Mouse (Mus musculus): ENCODE results near the gene C130026I21Rik. TPM values are rescaled to one million over a fixed set of nuclear protein-coding genes. Genes with fewer than 3 reads are reported as not detected.

Gene C130026I21Rik
- polyA plus RNA-seq, 1 experiment from 2014 or later = not detected

- Histone ChIP-seq H3K27me3 (ENCODE audit: control insufficient read depth, insufficient read depth, low read length) (no peaks in the 10 kb centered on the region), H3K4me2 (ENCODE audit: low read depth, severe bottlenecking) (no peak overlapping the region), H3K4me3 (ENCODE audit: low read depth, low read length) (no peak overlapping the region), H3K9ac (ENCODE audit: low read length) (no peak overlapping the region), H3K9me3 (ENCODE audit: control insufficient read depth, low read length) (no peaks in the 10 kb centered on the region), H3K4me1 (ENCODE audit: control insufficient read depth, insufficient read depth, low read length) (no peaks in the 10 kb centered on the region), H3K27ac (replicated peaks; ENCODE audit: low read depth, low read length) (no peak overlapping the region), H3K36me3 (ENCODE audit: control insufficient read depth, insufficient read depth, low read length) (no peaks in the 10 kb centered on the region)
- ATAC-seq (ENCODE audit: insufficient number of reproducible peaks, low FRiP score, low TSS enrichment, low read depth) (no peak), DNase-seq (ENCODE audit: low spot score) (no peak)
- 88% methylated on average over 10 of the region's 10 CpGs for WGBS
These were observed 317.7 kb downstream of the C130026I21Rik start for GRCm38 (mm10) chr1:84952456-84953181.

DNA sequence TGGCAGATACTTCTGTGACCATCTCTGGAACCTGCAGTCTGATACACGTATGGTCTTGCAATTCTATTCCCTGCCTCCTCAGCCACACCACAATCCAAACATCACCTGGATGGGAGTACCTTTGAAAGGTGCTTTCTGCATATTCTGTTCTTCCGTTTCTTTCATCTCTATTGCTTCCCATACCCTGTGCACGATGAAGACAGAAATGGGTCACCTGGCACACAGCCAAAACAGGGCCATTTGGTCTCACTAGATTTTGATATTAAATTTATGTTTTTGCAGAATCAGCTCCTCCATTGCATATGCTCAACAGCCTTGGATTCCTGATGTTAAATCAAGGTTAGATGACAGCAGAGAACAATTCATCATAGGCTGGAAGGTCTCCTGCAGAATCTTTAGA is 318.8 kb downstream of the C130026I21Rik start:
- Histone ChIP-seq H3K36me3 (ENCODE audit: control insufficient read depth, insufficient read depth, low read length) (no peaks in the 10 kb centered on the region), H3K27ac (replicated peaks; ENCODE audit: low read depth, low read length) (no peak overlapping the region), H3K9me3 (ENCODE audit: control insufficient read depth, low read length) (no peaks in the 10 kb centered on the region), H3K9ac (ENCODE audit: low read length) (no peak overlapping the region), H3K4me3 (ENCODE audit: low read depth, low read length) (no peak overlapping the region), H3K27me3 (ENCODE audit: control insufficient read depth, insufficient read depth, low read length) (no peaks in the 10 kb centered on the region), H3K4me2 (ENCODE audit: low read depth, severe bottlenecking) (no peak overlapping the region), H3K4me1 (ENCODE audit: control insufficient read depth, insufficient read depth, low read length) (no peaks in the 10 kb centered on the region)
- ATAC-seq (ENCODE audit: insufficient number of reproducible peaks, low FRiP score, low TSS enrichment, low read depth) = no peak
- DNase-seq (ENCODE audit: low spot score) = no peak
- WGBS = 94% methylated on average over 3 of the region's 3 CpGs

GRCm38 (mm10) chr1:84947390-84947789 is 323.0 kb downstream of the C130026I21Rik start:
- Histone ChIP-seq H3K4me3 (ENCODE audit: low read depth, low read length) (no peak overlapping the region), H3K27me3 (ENCODE audit: control insufficient read depth, insufficient read depth, low read length) (no peaks in the 10 kb centered on the region), H3K9ac (ENCODE audit: low read length) (no peak overlapping the region), H3K9me3 (ENCODE audit: control insufficient read depth, low read length) (no peaks in the 10 kb centered on the region), H3K4me1 (ENCODE audit: control insufficient read depth, insufficient read depth, low read length) (no peaks in the 10 kb centered on the region), H3K36me3 (ENCODE audit: control insufficient read depth, insufficient read depth, low read length) (no peaks in the 10 kb centered on the region), H3K27ac (replicated peaks; ENCODE audit: low read depth, low read length) (no peak overlapping the region), H3K4me2 (ENCODE audit: low read depth, severe bottlenecking) (no peak overlapping the region)
- WGBS = 80% methylated on average over 2 of the region's 2 CpGs
- ATAC-seq (ENCODE audit: insufficient number of reproducible peaks, low FRiP score, low TSS enrichment, low read depth) = no peak
- no peak for DNase-seq (ENCODE audit: low spot score)

DNA sequence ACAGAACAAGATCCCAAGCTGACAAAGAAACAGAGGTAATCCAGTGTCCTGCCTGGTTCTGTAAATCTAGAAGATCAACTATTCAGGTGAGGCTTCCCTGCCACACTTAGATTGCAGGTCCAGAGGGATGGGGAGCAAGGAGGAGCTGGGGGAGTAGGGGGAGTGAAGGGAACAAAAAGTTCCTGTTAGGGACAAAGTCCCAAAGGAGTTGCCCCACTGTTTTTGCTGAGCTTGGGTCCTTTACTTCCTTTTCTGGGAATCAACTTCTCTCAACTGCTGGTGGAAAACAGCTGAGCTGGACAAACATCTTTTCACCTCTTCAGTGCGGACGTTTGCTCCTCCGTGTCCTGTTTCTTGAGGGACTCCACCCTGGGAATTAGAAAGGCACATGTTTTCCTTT is 324.4 kb downstream of the C130026I21Rik start:
- no peaks in the 10 kb centered on the region for H3K36me3 ChIP-seq (ENCODE audit: control insufficient read depth, insufficient read depth, low read length)
- DNase-seq (ENCODE audit: low spot score) = no peak
- no peaks in the 10 kb centered on the region for H3K9me3 ChIP-seq (ENCODE audit: control insufficient read depth, low read length)
- no peak overlapping the region for H3K27ac ChIP-seq (replicated peaks; ENCODE audit: low read depth, low read length)
- ATAC-seq (ENCODE audit: insufficient number of reproducible peaks, low FRiP score, low TSS enrichment, low read depth) = no peak
- H3K9ac ChIP-seq (ENCODE audit: low read length) = no peak overlapping the region
- H3K4me3 ChIP-seq (ENCODE audit: low read depth, low read length) = no peak overlapping the region
- H3K4me2 ChIP-seq (ENCODE audit: low read depth, severe bottlenecking) = no peak overlapping the region
- no peaks in the 10 kb centered on the region for H3K27me3 ChIP-seq (ENCODE audit: control insufficient read depth, insufficient read depth, low read length)
- 89% methylated on average over 3 of the region's 3 CpGs for WGBS
- H3K4me1 ChIP-seq (ENCODE audit: control insufficient read depth, insufficient read depth, low read length) = no peaks in the 10 kb centered on the region

- ATAC-seq (ENCODE audit: insufficient number of reproducible peaks, low FRiP score, low TSS enrichment, low read depth) = no peak
- H3K4me1 ChIP-seq (ENCODE audit: control insufficient read depth, insufficient read depth, low read length) = no peaks in the 10 kb centered on the region
- no peak for DNase-seq (ENCODE audit: low spot score)
- no peaks in the 10 kb centered on the region for H3K9me3 ChIP-seq (ENCODE audit: control insufficient read depth, low read length)
- no peak overlapping the region for H3K4me2 ChIP-seq (ENCODE audit: low read depth, severe bottlenecking)
- no peak overlapping the region for H3K9ac ChIP-seq (ENCODE audit: low read length)
- 92% methylated on average over 4 of the region's 4 CpGs for WGBS
- no peak overlapping the region for H3K27ac ChIP-seq (replicated peaks; ENCODE audit: low read depth, low read length)
- no peak overlapping the region for H3K4me3 ChIP-seq (ENCODE audit: low read depth, low read length)
- H3K27me3 ChIP-seq (ENCODE audit: control insufficient read depth, insufficient read depth, low read length) = no peaks in the 10 kb centered on the region
- no peaks in the 10 kb centered on the region for H3K36me3 ChIP-seq (ENCODE audit: control insufficient read depth, insufficient read depth, low read length)
These were observed 326.8 kb downstream of the C130026I21Rik start for GRCm38 (mm10) chr1:84943549-84943948.

Small RNA genes lying within 50 kb of the gene (microRNA-seq; reads per million reads assigned to microRNA genes)
- gene Gm27907 = not detected

Other genes starting within 250 kb of the C130026I21Rik start
- gene Gm10553, start 170.4 kb downstream of the C130026I21Rik start, polyA plus RNA-seq (2014; fragmentation: Nextera tagmentation; extraction: Ambion mirVana) = not detected in 2 replicates
- gene A530032D15Rik, start 160.7 kb downstream of the C130026I21Rik start, polyA plus RNA-seq (2014; fragmentation: Nextera tagmentation; extraction: Ambion mirVana) = not detected in 2 replicates

All from limb, embryonic 11.5 days (tissue).